In the genomic region with DNA sequence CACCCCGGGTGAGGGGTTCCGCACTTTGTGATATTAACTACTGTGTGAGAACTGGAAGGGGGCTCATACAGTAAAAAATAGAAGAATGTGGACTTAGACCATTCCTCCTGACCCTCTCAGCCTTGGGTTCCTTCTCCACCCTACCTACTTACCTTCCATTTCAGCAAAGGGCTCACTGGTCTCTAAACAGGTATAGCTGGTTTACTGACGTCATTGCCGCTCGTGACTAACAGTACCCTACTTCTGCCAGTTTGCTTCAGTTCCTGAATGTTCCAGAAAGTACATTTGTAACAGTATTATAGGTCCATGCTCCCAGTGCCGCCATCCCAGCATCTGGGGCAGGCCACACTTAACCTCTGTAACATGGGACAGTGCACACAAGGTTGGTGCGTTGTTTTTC, we compare ENCODE assay signal across 24 mouse cellular contexts. TPM values are rescaled to one million over a fixed set of nuclear protein-coding genes. Genes with fewer than 3 reads are reported as not detected.
A peak's percentile ranks its signal among the peaks of the same experiment; 100 is the strongest.
DNase-seq lines count a peak whose midpoint lies in the region; ATAC-seq and TF ChIP-seq lines count a peak whose summit lies in the region.
"Had no signal": no experiment of that assay in that cellular context is flagged by ENCODE, and none has a peak within 500 bp of the region (broad histone marks: within the 10 kb centered on the region; RNA-seq: fewer than 3 reads in every experiment).

No protein-coding gene starts in this region.

- H3K9me3 ChIP-seq in heart, postnatal 0 days (replicated peaks; ENCODE audit: control insufficient read depth, low read length): no peaks in the 10 kb centered on the region
- H3K9me3 ChIP-seq in lung, postnatal 0 days (ENCODE audit: low read length): no peaks in the 10 kb centered on the region
- H3K9me3 ChIP-seq in embryonic facial prominence, embryonic 15.5 days (replicated peaks): no peaks in the 10 kb centered on the region
- H3K9me3 ChIP-seq in stomach, postnatal 0 days (ENCODE audit: control insufficient read depth, low read length): no peaks in the 10 kb centered on the region
- H3K9me3 ChIP-seq: heart, embryonic 13.5 days; hindbrain, embryonic 10.5 days; limb, embryonic 12.5 days; liver, embryonic 13.5 days; lung, embryonic 15.5 days; midbrain, embryonic 15.5 days had no signal

- H3K4me3 ChIP-seq in heart, postnatal 0 days (ENCODE audit: low read depth, low read length): no peak overlapping the region
- no peak overlapping the region for H3K4me3 ChIP-seq in lung, postnatal 0 days (ENCODE audit: low read depth, low read length)
- H3K4me3 ChIP-seq in embryonic facial prominence, embryonic 15.5 days (replicated peaks): no peak overlapping the region
- no peak overlapping the region for H3K4me3 ChIP-seq in stomach, postnatal 0 days (ENCODE audit: low read depth, low read length)
- H3K4me3 ChIP-seq: heart, embryonic 13.5 days; hindbrain, embryonic 10.5 days; limb, embryonic 12.5 days; liver, embryonic 13.5 days; lung, embryonic 15.5 days; midbrain, embryonic 15.5 days had no signal

- H3K27ac ChIP-seq in heart, postnatal 0 days (ENCODE audit: low read depth): peak overlapping the region; percentile 57; the same call in 1 of the 2 replicates
- H3K27ac ChIP-seq in lung, postnatal 0 days (ENCODE audit: low read length): peak overlapping the region; percentile 65
- peak overlapping the region; percentile 63 for H3K27ac ChIP-seq in embryonic facial prominence, embryonic 15.5 days (replicated peaks)
- no peak overlapping the region for H3K27ac ChIP-seq in stomach, postnatal 0 days (replicated peaks)
- H3K27ac ChIP-seq: hindbrain, embryonic 10.5 days; hindbrain, postnatal 0 days; liver, embryonic 13.5 days; midbrain, embryonic 15.5 days had no signal

- 92% methylated on average over 7 of the region's 7 CpGs for WGBS in heart, postnatal 0 days
- 75% methylated on average over 7 of the region's 7 CpGs for WGBS in lung, postnatal 0 days
- 87% methylated on average over 7 of the region's 7 CpGs for WGBS in embryonic facial prominence, embryonic 15.5 days
- 80% methylated on average over 7 of the region's 7 CpGs for WGBS in stomach, postnatal 0 days

- H3K27me3 ChIP-seq in heart, postnatal 0 days (ENCODE audit: control insufficient read depth, insufficient read depth, low read length): no peaks in the 10 kb centered on the region
- H3K27me3 ChIP-seq in lung, postnatal 0 days (replicated peaks; ENCODE audit: insufficient read depth, low read length): no peaks in the 10 kb centered on the region
- H3K27me3 ChIP-seq in embryonic facial prominence, embryonic 15.5 days: no peaks in the 10 kb centered on the region
- H3K27me3 ChIP-seq in stomach, postnatal 0 days (ENCODE audit: control insufficient read depth, insufficient read depth, low read length): no peaks in the 10 kb centered on the region
- H3K27me3 ChIP-seq: heart, embryonic 13.5 days; limb, embryonic 12.5 days; liver, embryonic 13.5 days; lung, embryonic 15.5 days; midbrain, embryonic 15.5 days had no signal

- DNase-seq in heart, postnatal 0 days (ENCODE audit: low spot score): no peak
- DNase-seq in heart, postnatal 4 days: no peak
- DNase-seq in lung, postnatal 0 days (ENCODE audit: low spot score): peak; percentile 70
- DNase-seq in lung, postnatal 25 days (ENCODE audit: low spot score): no peak
- DNase-seq in stomach, postnatal 0 days (ENCODE audit: low spot score): no peak
- DNase-seq in cerebellum, postnatal 36 days: no peak
- DNase-seq: B cell, adult 2 months; cerebellum, adult 9-10 months; liver, embryonic 13.5 days; spleen, adult 18-20 months had no signal

- H3K4me2 ChIP-seq in heart, postnatal 0 days (ENCODE audit: low read depth, low read length): no peak overlapping the region
- 0 out of 2 replicates have a peak overlapping the region, but pooled peaks have one; percentile 17 for H3K4me2 ChIP-seq in lung, postnatal 0 days (replicated peaks; ENCODE audit: low read depth, low read length)
- H3K4me2 ChIP-seq in embryonic facial prominence, embryonic 15.5 days (replicated peaks): no peak overlapping the region
- H3K4me2 ChIP-seq in stomach, postnatal 0 days (replicated peaks; ENCODE audit: low read depth): no peak overlapping the region
- H3K4me2 ChIP-seq: heart, embryonic 13.5 days; limb, embryonic 12.5 days; liver, embryonic 13.5 days; lung, embryonic 15.5 days; midbrain, embryonic 15.5 days had no signal

- H3K4me1 ChIP-seq in heart, postnatal 0 days (ENCODE audit: control insufficient read depth, insufficient read depth): peaks cover 33% of the 10 kb centered on the region
- H3K4me1 ChIP-seq in lung, postnatal 0 days (ENCODE audit: insufficient read depth, low read depth, low read length): peaks cover 10% of the 10 kb centered on the region
- H3K4me1 ChIP-seq in embryonic facial prominence, embryonic 15.5 days: peaks cover 53% of the 10 kb centered on the region
- peaks cover 5% of the 10 kb centered on the region for H3K4me1 ChIP-seq in stomach, postnatal 0 days (replicated peaks; ENCODE audit: control insufficient read depth, insufficient read depth)
- H3K4me1 ChIP-seq: midbrain, embryonic 15.5 days had no signal

- no peak overlapping the region for H3K9ac ChIP-seq in heart, postnatal 0 days (replicated peaks; ENCODE audit: low read depth, low read length)
- no peak overlapping the region for H3K9ac ChIP-seq in lung, postnatal 0 days (replicated peaks; ENCODE audit: low read depth)
- no peak overlapping the region for H3K9ac ChIP-seq in embryonic facial prominence, embryonic 15.5 days
- H3K9ac ChIP-seq in stomach, postnatal 0 days (ENCODE audit: low read length): no peak overlapping the region
- H3K9ac ChIP-seq: heart, embryonic 13.5 days; limb, embryonic 12.5 days; liver, embryonic 13.5 days; lung, embryonic 15.5 days; midbrain, embryonic 15.5 days had no signal

- ATAC-seq in heart, postnatal 0 days (ENCODE audit: insufficient read depth, low read depth): no peak
- peak; percentile 72 for ATAC-seq in lung, postnatal 0 days
- no peak for ATAC-seq in embryonic facial prominence, embryonic 15.5 days (ENCODE audit: insufficient number of reproducible peaks, low FRiP score, low TSS enrichment, low read depth)
- ATAC-seq in stomach, postnatal 0 days (ENCODE audit: low FRiP score, low TSS enrichment): peak; percentile 66
- ATAC-seq: hindbrain, postnatal 0 days; intestine, postnatal 0 days; midbrain, embryonic 15.5 days had no signal

- no peaks in the 10 kb centered on the region for H3K36me3 ChIP-seq in heart, postnatal 0 days (replicated peaks; ENCODE audit: control insufficient read depth, insufficient read depth, low read length)
- H3K36me3 ChIP-seq in lung, postnatal 0 days (ENCODE audit: insufficient read depth, low read length): no peaks in the 10 kb centered on the region
- no peaks in the 10 kb centered on the region for H3K36me3 ChIP-seq in embryonic facial prominence, embryonic 15.5 days
- H3K36me3 ChIP-seq in stomach, postnatal 0 days (ENCODE audit: control insufficient read depth, insufficient read depth, low read length): no peaks in the 10 kb centered on the region
- H3K36me3 ChIP-seq: heart, embryonic 13.5 days; hindbrain, embryonic 10.5 days; limb, embryonic 12.5 days; liver, embryonic 13.5 days; lung, embryonic 15.5 days; midbrain, embryonic 15.5 days had no signal

- TF ChIP-seq EP300 in heart, postnatal 0 days (IDR thresholded peaks at IDR 0.05; ENCODE audit: low read depth): no peak
- TF ChIP-seq EP300 in lung, postnatal 0 days (IDR thresholded peaks at IDR 0.05): peak; percentile 63
- TF ChIP-seq EP300 in stomach, postnatal 0 days (optimal IDR thresholded peaks at IDR 0.05): no peak

- TF ChIP-seq CTCF in heart, postnatal 0 days (IDR thresholded peaks at IDR 0.05; ENCODE audit: low read depth): no peak
- TF ChIP-seq CTCF in lung, postnatal 0 days (IDR thresholded peaks at IDR 0.05): no peak
- TF ChIP-seq CTCF in stomach, postnatal 0 days (IDR thresholded peaks at IDR 0.05; ENCODE audit: low read depth): no peak

RNA-seq across cellular contexts. Expression of a gene that starts 12.5 kb away (rescaled TPM):
- total RNA-seq in heart, postnatal 0 days (2014; rRNA removed; ENCODE audit: low replicate concordance): 29.6 and 38.7 TPM in 2 replicates
- polyA plus RNA-seq in heart, postnatal 0 days (2015; fragmentation: Nextera tagmentation; extraction: Ambion mirVana): 21.9 and 24.8 TPM in 2 replicates
- total RNA-seq in heart, postnatal 4 days (2021): 10 to 100 TPM; 26.4 to 28.3 TPM
- polyA plus RNA-seq in lung, postnatal 0 days (2015; fragmentation: Nextera tagmentation; extraction: Ambion mirVana): 21.3 and 23.2 TPM in 2 replicates
- polyA plus RNA-seq in embryonic facial prominence, embryonic 15.5 days (2015; fragmentation: Nextera tagmentation; extraction: Ambion mirVana): 33.2 and 34.2 TPM in 2 replicates
- 21.3 and 23.5 TPM in 2 replicates for polyA plus RNA-seq in stomach, postnatal 0 days (2015; fragmentation: Nextera tagmentation; extraction: Ambion mirVana)

RNA-seq across cellular contexts. Expression of a gene that starts 13.1 kb away (rescaled TPM):
- total RNA-seq in heart, postnatal 0 days (2014; rRNA removed; ENCODE audit: low replicate concordance): 34.9 and 39.3 TPM in 2 replicates
- polyA plus RNA-seq in heart, postnatal 0 days (2015; fragmentation: Nextera tagmentation; extraction: Ambion mirVana): 11.5 and 13.1 TPM in 2 replicates
- 10 to 100 TPM; 19.3 to 20.1 TPM for total RNA-seq in heart, postnatal 4 days (2021)
- polyA plus RNA-seq in lung, postnatal 0 days (2015; fragmentation: Nextera tagmentation; extraction: Ambion mirVana): 12.8 and 16.5 TPM in 2 replicates
- 35.2 and 42.0 TPM in 2 replicates for polyA plus RNA-seq in embryonic facial prominence, embryonic 15.5 days (2015; fragmentation: Nextera tagmentation; extraction: Ambion mirVana)
- 10.2 and 11.7 TPM in 2 replicates for polyA plus RNA-seq in stomach, postnatal 0 days (2015; fragmentation: Nextera tagmentation; extraction: Ambion mirVana)

RNA-seq across cellular contexts. Expression of a gene that starts 41.8 kb away (rescaled TPM):
- not detected in 2 replicates for total RNA-seq in heart, postnatal 0 days (2014; rRNA removed; ENCODE audit: low replicate concordance)
- 0.14 TPM in 2 replicates for polyA plus RNA-seq in heart, postnatal 0 days (2015; fragmentation: Nextera tagmentation; extraction: Ambion mirVana)
- under 1 TPM in 1 of 2 experiments, not detected in 1; 0.25 TPM for total RNA-seq in heart, postnatal 4 days (2021)
- 0.53 and 0.62 TPM in 2 replicates for polyA plus RNA-seq in lung, postnatal 0 days (2015; fragmentation: Nextera tagmentation; extraction: Ambion mirVana)
- 1.6 and 1.9 TPM in 2 replicates for polyA plus RNA-seq in embryonic facial prominence, embryonic 15.5 days (2015; fragmentation: Nextera tagmentation; extraction: Ambion mirVana)
- polyA plus RNA-seq in stomach, postnatal 0 days (2015; fragmentation: Nextera tagmentation; extraction: Ambion mirVana): 0.11 and 0.12 TPM in 2 replicates
- total RNA-seq: granulocyte monocyte progenitor cell, adult 5-6 weeks; megakaryocyte-erythroid progenitor cell, adult 5-6 weeks; neutrophil, adult 5-6 weeks had no signal
- polyA plus RNA-seq: forebrain, embryonic 11.5 days; heart, embryonic 13.5 days; hindbrain, embryonic 10.5 days; large intestine, adult 2 months had no signal

RNA-seq across cellular contexts. Expression of a gene that starts 51.4 kb away (rescaled TPM):
- 1.2 and 1.3 TPM in 2 replicates for total RNA-seq in heart, postnatal 0 days (2014; rRNA removed; ENCODE audit: low replicate concordance)
- polyA plus RNA-seq in heart, postnatal 0 days (2015; fragmentation: Nextera tagmentation; extraction: Ambion mirVana): 1.4 and 1.5 TPM in 2 replicates
- 1 to 10 TPM; 2.5 to 2.8 TPM for total RNA-seq in heart, postnatal 4 days (2021)
- 4.9 and 6.4 TPM in 2 replicates for polyA plus RNA-seq in lung, postnatal 0 days (2015; fragmentation: Nextera tagmentation; extraction: Ambion mirVana)
- polyA plus RNA-seq in embryonic facial prominence, embryonic 15.5 days (2015; fragmentation: Nextera tagmentation; extraction: Ambion mirVana): 1.7 TPM in 2 replicates
- polyA plus RNA-seq in stomach, postnatal 0 days (2015; fragmentation: Nextera tagmentation; extraction: Ambion mirVana): 1.6 and 1.8 TPM in 2 replicates
- total RNA-seq: granulocyte monocyte progenitor cell, adult 5-6 weeks; megakaryocyte-erythroid progenitor cell, adult 5-6 weeks; neutrophil, adult 5-6 weeks had no signal

RNA-seq across cellular contexts. Expression of a gene that starts 58.0 kb away (rescaled TPM):
- total RNA-seq in heart, postnatal 0 days (2014; rRNA removed; ENCODE audit: low replicate concordance): 0.15 TPM in 1 of 2 replicates, not detected in the other
- not detected in 2 replicates for polyA plus RNA-seq in heart, postnatal 0 days (2015; fragmentation: Nextera tagmentation; extraction: Ambion mirVana)
- under 1 TPM; 0.26 to 0.50 TPM for total RNA-seq in heart, postnatal 4 days (2021)
- polyA plus RNA-seq in lung, postnatal 0 days (2015; fragmentation: Nextera tagmentation; extraction: Ambion mirVana): 0.10 and 0.14 TPM in 2 replicates
- polyA plus RNA-seq in embryonic facial prominence, embryonic 15.5 days (2015; fragmentation: Nextera tagmentation; extraction: Ambion mirVana): 0.16 TPM in 1 of 2 replicates, not detected in the other
- not detected in 2 replicates for polyA plus RNA-seq in stomach, postnatal 0 days (2015; fragmentation: Nextera tagmentation; extraction: Ambion mirVana)
- total RNA-seq: granulocyte monocyte progenitor cell, adult 5-6 weeks; megakaryocyte-erythroid progenitor cell, adult 5-6 weeks; neutrophil, adult 5-6 weeks had no signal
- polyA plus RNA-seq: heart, embryonic 13.5 days; hindbrain, embryonic 10.5 days; hindbrain, postnatal 0 days; limb, embryonic 12.5 days; liver, embryonic 13.5 days; lung, embryonic 15.5 days; midbrain, embryonic 15.5 days; stomach, embryonic 14.5 days had no signal

Comparison
In these comparisons a context has a peak if more than half of its experiments do, and no peak if none do; other contexts are left out.
1. ATAC-seq: peak in lung, postnatal 0 days (single experiment) and stomach, postnatal 0 days (single experiment); none in heart, postnatal 0 days (single experiment) and embryonic facial prominence, embryonic 15.5 days (single experiment).